Mouse (Mus musculus) ovary, postnatal 14 days (tissue): ENCODE results near the gene Col9a2.
"Not testable (repeated sequence)": the region's sequence is repeated elsewhere in the genome, so short reads cannot be mapped to it uniquely, and the experiment has no call there.

ENCODE experiments used
- DNase-seq: peaks from one replicate; pipeline ENCODE4 v3.0.0; 2022; ENCODE audit warnings: low spot score

Col9a2 gene

GRCm38 (mm10) chr4:121021911-121022310, 17.3 kb upstream of the Col9a2 start:
- no peak for DNase-seq

- no peak for DNase-seq
These were observed 15.7 kb upstream of the Col9a2 start for GRCm38 (mm10) chr4:121023464-121023863.

- DNase-seq, result peak; percentile 26
These were observed 15.2 kb upstream of the Col9a2 start for GRCm38 (mm10) chr4:121023941-121024340.

- no peak for DNase-seq
These were observed 13.5 kb upstream of the Col9a2 start for GRCm38 (mm10) chr4:121025681-121026080.

- no peak for DNase-seq
These were observed 11.0 kb upstream of the Col9a2 start for GRCm38 (mm10) chr4:121028146-121028545.

GRCm38 (mm10) chr4:121028659-121029392, 10.4 kb upstream of the Col9a2 start:
- DNase-seq, result peak; percentile 59

GRCm38 (mm10) chr4:121029632-121030031, 9.6 kb upstream of the Col9a2 start:
- no peak for DNase-seq

- DNase-seq, result no peak
These were observed 7.7 kb upstream of the Col9a2 start for GRCm38 (mm10) chr4:121031440-121031839.

GRCm38 (mm10) chr4:121033006-121033405, 6.2 kb upstream of the Col9a2 start:
- DNase-seq, result no peak

- DNase-seq, result no peak
These were observed 1.1 kb downstream of the Col9a2 start for GRCm38 (mm10) chr4:121040323-121040722.

- peak; percentile 59 for DNase-seq
These were observed 1.9 kb downstream of the Col9a2 start for GRCm38 (mm10) chr4:121040897-121041671.

- DNase-seq, result no peak
These were observed 3.3 kb downstream of the Col9a2 start for GRCm38 (mm10) chr4:121042472-121042871.

- DNase-seq, result no peak
These were observed 3.8 kb downstream of the Col9a2 start for GRCm38 (mm10) chr4:121042946-121043345.

- DNase-seq, result no peak
These were observed 12.7 kb downstream of the Col9a2 start for GRCm38 (mm10) chr4:121051863-121052262.

GRCm38 (mm10) chr4:121052454-121053323, 13.5 kb downstream of the Col9a2 start:
- no peak for DNase-seq

GRCm38 (mm10) chr4:121056342-121056741, 17.2 kb downstream of the Col9a2 start:
- DNase-seq, result no peak

GRCm38 (mm10) chr4:121057032-121057431, 17.8 kb downstream of the Col9a2 start:
- no peak for DNase-seq

- DNase-seq, result not testable (repeated sequence)
These were observed 20.0 kb downstream of the Col9a2 start for GRCm38 (mm10) chr4:121059218-121059617.

- DNase-seq, result no peak
These were observed 26.2 kb downstream of the Col9a2 start for GRCm38 (mm10) chr4:121065336-121065735.

GRCm38 (mm10) chr4:121074250-121074649, 35.1 kb downstream of the Col9a2 start:
- no peak for DNase-seq

GRCm38 (mm10) chr4:121077915-121078646, 38.9 kb downstream of the Col9a2 start:
- DNase-seq, result no peak

GRCm38 (mm10) chr4:121080395-121080794, 41.2 kb downstream of the Col9a2 start:
- DNase-seq, result no peak
